Mouse (Mus musculus): Measurements from ENCODE around the gene Rab12.

DNA sequence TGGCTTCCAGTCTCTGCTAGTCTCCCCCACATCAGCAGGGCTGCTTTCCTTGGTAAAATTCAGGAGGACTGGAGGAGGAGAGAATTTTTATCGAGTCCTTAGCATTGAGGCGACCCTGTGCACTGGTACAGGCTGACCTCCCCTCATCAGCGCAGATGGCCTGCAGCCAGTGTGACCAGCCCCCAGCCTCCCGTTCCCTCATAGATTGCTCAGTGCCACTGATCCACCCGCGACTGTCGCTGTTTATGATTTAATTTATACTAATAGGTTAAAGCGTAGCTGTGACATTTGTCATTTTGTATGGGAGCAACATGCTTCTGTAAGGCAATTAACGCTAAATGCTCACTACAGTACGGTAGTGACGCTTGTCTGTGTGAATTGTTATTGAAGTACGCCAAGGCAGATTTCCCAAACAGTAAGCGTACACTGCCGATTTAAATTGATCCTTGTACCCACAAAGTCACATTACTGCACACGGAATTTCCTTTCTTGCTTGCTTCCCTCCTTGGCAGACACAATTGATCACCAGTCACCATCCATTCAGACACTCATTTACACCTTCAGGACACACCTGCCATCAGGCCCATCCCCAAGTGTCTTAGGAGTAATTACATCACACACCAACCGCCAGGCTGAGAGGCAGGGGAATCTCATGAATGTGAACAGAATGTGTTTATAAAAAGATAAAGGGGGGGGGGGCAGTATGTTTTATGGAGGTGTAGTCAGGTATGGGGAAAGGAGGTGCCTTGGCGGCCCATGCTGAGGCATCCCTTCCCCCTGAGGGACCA, 38.8 kb downstream of the Rab12 start:
- no peak for TF ChIP-seq ZNF384 (IDR thresholded peaks at IDR 0.05; ENCODE audit: low read depth, low read length)
- no peak for TF ChIP-seq ZC3H11A (IDR thresholded peaks at IDR 0.05; ENCODE audit: borderline replicate concordance, low read depth, low read length)
- TF ChIP-seq CHD2 (IDR thresholded peaks at IDR 0.05; ENCODE audit: low read depth, low read length), result no peak
- TF ChIP-seq HCFC1 (IDR thresholded peaks at IDR 0.05; ENCODE audit: borderline replicate concordance, insufficient read depth, low read length), result no peak
- no peak for TF ChIP-seq MAFK (IDR thresholded peaks at IDR 0.05; ENCODE audit: insufficient read depth, low read depth, low read length)
